Mouse (Mus musculus) forebrain, postnatal 0 days (tissue): ENCODE data around the gene Tspan33. TPM values are rescaled to one million over a fixed set of nuclear protein-coding genes. Genes with fewer than 3 reads are reported as not detected.
A peak's percentile ranks its signal among the peaks of the same experiment; 100 is the strongest.

ENCODE experiments used
- ATAC-seq: fragments of 200-750 bp; cut with Nextera tagmentation; 2 replicates; pipeline ENCODE4 v1.8.0; 2017; ENCODE audit warnings: mild to moderate bottlenecking, moderate library complexity
- DNase-seq: peaks from one replicate; pipeline ENCODE4 v3.0.0-alpha.2; 2015
- H3K27ac ChIP-seq: fragments of 300-500 bp; sonication (generic); 2 replicates; pipeline ENCODE4 v1.5.1; 2014; ENCODE audit warnings: low read depth, mild to moderate bottlenecking, antibody characterized with exemption, low read length, moderate library complexity, mixed read lengths
- H3K27me3 ChIP-seq: fragments of 300-500 bp; sonication (generic); 2 replicates; pipeline ENCODE4 v1.6.1; 2014; ENCODE audit warnings: mild to moderate bottlenecking, low read length, mixed read lengths; ENCODE audit not compliant: insufficient read depth
- H3K36me3 ChIP-seq: fragments of 300-500 bp; sonication (generic); 2 replicates; pipeline ENCODE4 v1.6.1; 2014; ENCODE audit warnings: mild to moderate bottlenecking, moderate library complexity; ENCODE audit not compliant: insufficient read depth
- H3K4me1 ChIP-seq: fragments of 300-500 bp; sonication (generic); 2 replicates; pipeline ENCODE4 v1.6.1; 2014; ENCODE audit warnings: antibody characterized with exemption; ENCODE audit not compliant: insufficient read depth
- H3K4me2 ChIP-seq: fragments of 300-500 bp; sonication (generic); 2 replicates; pipeline ENCODE4 v1.6.1; 2014; ENCODE audit warnings: low read depth, mild to moderate bottlenecking, moderate library complexity
- H3K4me3 ChIP-seq: fragments of 300-500 bp; sonication (generic); 2 replicates; pipeline ENCODE4 v1.5.1; 2014; ENCODE audit warnings: low read depth, low read length, mixed read lengths
- H3K9ac ChIP-seq: fragments of 300-500 bp; sonication (generic); 2 replicates; pipeline ENCODE4 v1.6.1; 2014; ENCODE audit warnings: mild to moderate bottlenecking
- H3K9me3 ChIP-seq: fragments of 300-500 bp; sonication (generic); 2 replicates; pipeline ENCODE4 v1.6.1; 2016; ENCODE audit warnings: low read length
- CTCF ChIP-seq: sonication (generic); IDR thresholded peaks from 2 replicates; pipeline ENCODE4 v1.5.1; 2016; ENCODE audit warnings: antibody characterized with exemption, control low read depth, low read depth
- WGBS: fragments of 180-500 bp; shearing (Covaris S2); extraction: QIAGEN DNeasy Blood & Tissue Kit; methylation state at CpG from one replicate; pipeline ENCODE4 v1.1.7; 2014; 5-methylcytosine and 5-hydroxymethylcytosine counted together
- polyA plus RNA-seq: library from polyadenylated mRNA; unstranded; fragments of >200 nt; fragmentation: Nextera tagmentation; extraction: Ambion mirVana; gene quantifications from 2 replicates; pipeline ENCODE4 v1.2.1, GENCODE M21; 2015
- total RNA-seq: library from RNA; depleted of rRNA; stranded (reverse); fragments of >200 nt; gene quantifications from 2 replicates; pipeline ENCODE4 v1.2.3, GENCODE M21; 2014

Tspan33 gene
- total and polyA plus RNA-seq, 2 experiments from 2014 or later: 9.4 to 12.5 TPM

DNA sequence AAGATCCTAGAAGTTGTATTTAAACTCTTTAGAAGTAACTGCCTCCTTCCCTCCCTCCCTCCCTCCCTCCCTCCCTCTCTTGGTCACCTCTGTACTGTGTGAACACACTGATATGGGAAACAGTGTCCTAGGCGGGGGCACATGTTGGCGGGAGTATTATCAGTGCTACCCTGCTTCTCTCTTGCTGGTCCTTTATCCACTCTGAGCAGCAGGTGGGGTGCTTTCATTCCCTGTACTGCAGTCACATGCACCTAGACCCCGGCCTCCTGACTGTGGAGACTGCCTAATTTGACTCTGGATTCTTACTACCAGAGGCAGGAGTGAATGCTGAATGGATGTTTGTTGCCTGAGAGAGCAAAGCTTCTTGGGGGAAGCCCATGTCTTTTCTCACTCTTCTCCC is 3.5 kb downstream of the Tspan33 start:
- DNase-seq: no peak
- H3K9ac ChIP-seq: no peak overlapping the region
- H3K4me1 ChIP-seq: 0 out of 2 replicates have a peak, but pooled peaks cover 6% of the 10 kb centered on the region
- TF ChIP-seq CTCF: no peak
- H3K36me3 ChIP-seq: no peaks in the 10 kb centered on the region
- no peak overlapping the region for H3K4me3 ChIP-seq
- H3K4me2 ChIP-seq: no peak overlapping the region
- peaks cover 6% of the 10 kb centered on the region; the same call in 1 of the 2 replicates for H3K27me3 ChIP-seq
- no peak for ATAC-seq
- WGBS: 34% methylated on average over 3 of the region's 3 CpGs
- no peaks in the 10 kb centered on the region for H3K9me3 ChIP-seq
- H3K27ac ChIP-seq: no peak overlapping the region

DNA sequence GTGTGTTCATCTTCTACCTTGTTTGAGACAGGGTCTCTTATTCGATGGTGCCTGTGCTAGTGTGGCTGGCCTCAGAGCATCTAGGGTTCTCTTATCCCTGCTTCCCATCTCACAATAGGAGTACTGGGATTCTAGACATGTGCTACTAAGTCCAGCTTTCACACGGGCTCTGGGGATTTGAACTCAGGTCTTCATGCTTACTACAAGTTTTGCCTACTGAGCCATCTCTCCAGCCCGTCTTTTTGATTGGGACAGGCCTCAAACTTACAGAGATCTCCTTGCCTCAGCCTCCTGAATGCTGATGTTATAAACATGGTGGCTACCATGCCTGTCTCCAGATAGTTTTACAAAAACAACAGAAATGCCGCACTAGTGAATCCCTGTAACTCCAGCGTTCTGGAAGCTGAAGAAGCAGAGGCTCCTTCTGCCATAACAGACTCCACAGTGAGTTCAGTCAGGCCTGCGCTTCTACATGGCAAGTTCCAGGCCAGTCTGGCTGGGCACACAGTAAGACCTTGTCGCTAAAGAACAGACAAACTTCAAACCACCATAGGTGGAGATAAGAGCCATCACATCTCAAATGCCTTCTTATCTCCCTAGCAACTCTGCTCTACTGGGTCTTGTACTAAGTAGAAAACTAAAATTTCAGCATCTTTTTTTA is 5.2 kb downstream of the Tspan33 start:
- no peaks in the 10 kb centered on the region for H3K9me3 ChIP-seq
- DNase-seq: no peak
- H3K27me3 ChIP-seq: no peaks in the 10 kb centered on the region
- H3K4me1 ChIP-seq: 0 out of 2 replicates have a peak, but pooled peaks cover 6% of the 10 kb centered on the region
- no peaks in the 10 kb centered on the region for H3K36me3 ChIP-seq
- no peak overlapping the region for H3K4me3 ChIP-seq
- H3K27ac ChIP-seq: no peak overlapping the region
- WGBS: 95% methylated on average over 7 of the region's 7 CpGs
- no peak for TF ChIP-seq CTCF
- H3K4me2 ChIP-seq: no peak overlapping the region
- H3K9ac ChIP-seq: no peak overlapping the region
- no peak for ATAC-seq

DNA sequence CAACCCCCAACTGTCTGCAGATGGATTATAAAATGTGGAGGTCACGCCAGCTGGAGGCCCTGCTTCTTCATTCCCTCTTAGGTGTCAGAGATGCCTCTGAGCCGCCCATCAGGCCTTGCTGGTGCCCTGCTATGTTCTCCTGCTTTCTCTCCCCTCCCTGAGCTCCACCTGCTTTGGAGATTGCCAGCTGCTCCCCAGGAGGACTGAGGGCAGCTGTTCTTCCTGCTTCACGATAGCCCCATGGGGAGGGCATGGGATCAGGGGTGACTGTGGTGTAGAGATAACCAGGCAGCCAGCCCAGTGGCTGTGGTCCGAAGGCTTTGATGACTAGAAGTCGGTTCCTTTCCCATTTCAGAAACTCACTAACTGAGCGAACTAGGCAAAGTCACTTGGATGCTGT is 7.0 kb downstream of the Tspan33 start:
- Histone ChIP-seq H3K4me2 (no peak overlapping the region), H3K4me3 (no peak overlapping the region), H3K4me1 (no peaks in the 10 kb centered on the region), H3K9ac (no peak overlapping the region), H3K9me3 (no peaks in the 10 kb centered on the region), H3K27me3 (no peaks in the 10 kb centered on the region), H3K36me3 (no peaks in the 10 kb centered on the region), H3K27ac (no peak overlapping the region)
- no peak for TF ChIP-seq CTCF
- DNase-seq (no peak), ATAC-seq (no peak)
- 78% methylated on average over 6 of the region's 6 CpGs for WGBS

DNA sequence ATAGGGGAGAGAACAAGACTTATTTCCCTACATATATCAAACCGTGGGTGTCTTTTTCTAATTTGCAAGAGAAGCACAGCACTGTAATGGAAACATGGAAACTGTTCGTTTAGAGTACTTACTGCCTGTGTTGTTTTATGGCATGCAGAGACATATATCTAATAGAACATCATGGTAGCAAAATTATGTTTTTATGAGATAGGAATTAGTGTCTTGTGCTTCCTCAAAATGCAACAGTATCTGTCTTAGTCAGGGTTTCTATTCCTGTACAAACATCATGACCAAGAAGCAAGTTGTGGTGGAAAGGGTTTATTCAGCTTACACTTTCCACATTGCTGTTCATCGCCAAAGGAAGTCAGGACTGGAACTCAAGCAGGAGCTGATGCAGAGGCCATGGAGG is 8.1 kb downstream of the Tspan33 start:
- H3K9ac ChIP-seq: no peak overlapping the region
- no peak for ATAC-seq
- no peaks in the 10 kb centered on the region for H3K27me3 ChIP-seq
- WGBS: 95% methylated on average over 3 of the region's 3 CpGs
- no peak for DNase-seq
- H3K9me3 ChIP-seq: no peaks in the 10 kb centered on the region
- H3K4me2 ChIP-seq: no peak overlapping the region
- H3K4me1 ChIP-seq: no peaks in the 10 kb centered on the region
- no peaks in the 10 kb centered on the region for H3K36me3 ChIP-seq
- H3K27ac ChIP-seq: no peak overlapping the region
- H3K4me3 ChIP-seq: no peak overlapping the region
- TF ChIP-seq CTCF: no peak

DNA sequence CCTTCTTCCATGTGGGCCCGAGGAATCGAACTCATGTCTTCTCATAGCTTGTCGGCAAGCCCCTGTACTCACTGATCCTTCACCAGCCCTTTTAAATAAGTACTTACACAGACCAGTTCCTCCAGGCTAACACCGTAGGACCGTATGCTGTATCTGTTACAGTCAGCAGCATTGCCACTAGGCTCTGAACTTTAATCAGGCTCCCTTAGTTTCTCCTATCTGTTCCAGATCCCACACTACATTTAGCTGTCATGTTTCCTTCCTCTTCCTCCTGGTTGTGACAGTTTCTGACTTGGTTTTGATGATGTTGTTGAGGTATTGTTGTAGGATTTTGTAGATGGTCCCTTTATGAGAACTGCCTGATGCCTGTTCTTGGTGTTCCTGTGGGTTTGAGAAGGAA is 10.1 kb downstream of the Tspan33 start:
- H3K4me3 ChIP-seq: no peak overlapping the region
- WGBS: 85% methylated on average over 5 of the region's 5 CpGs
- no peaks in the 10 kb centered on the region for H3K36me3 ChIP-seq
- no peaks in the 10 kb centered on the region for H3K9me3 ChIP-seq
- no peak overlapping the region for H3K4me2 ChIP-seq
- H3K27ac ChIP-seq: no peak overlapping the region
- no peak for TF ChIP-seq CTCF
- DNase-seq: no peak
- H3K27me3 ChIP-seq: no peaks in the 10 kb centered on the region
- H3K4me1 ChIP-seq: no peaks in the 10 kb centered on the region
- H3K9ac ChIP-seq: no peak overlapping the region
- ATAC-seq: no peak

DNA sequence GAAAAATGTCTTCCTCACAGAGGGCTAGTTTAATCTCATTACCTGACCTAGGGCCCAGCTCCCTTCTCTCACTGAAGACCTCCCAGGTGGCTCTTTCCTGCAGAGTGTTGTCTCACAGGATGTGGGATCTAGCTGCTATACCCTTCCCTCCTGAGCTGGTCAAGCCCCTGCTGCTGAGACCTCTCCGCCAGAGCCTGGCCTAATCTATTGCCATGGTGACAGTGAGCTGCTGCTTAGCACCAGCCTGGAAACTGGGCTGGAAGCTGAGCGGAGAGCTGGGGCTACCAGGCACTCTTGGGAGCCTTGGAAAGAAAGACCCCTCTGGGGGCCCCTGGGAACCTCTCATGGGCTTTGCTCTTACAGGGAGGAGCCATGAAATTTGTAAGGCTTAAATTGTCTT is 13.9 kb downstream of the Tspan33 start:
- Histone ChIP-seq H3K9ac (no peak overlapping the region), H3K27ac (no peak overlapping the region)
- peak; percentile 87 for ATAC-seq

DNA sequence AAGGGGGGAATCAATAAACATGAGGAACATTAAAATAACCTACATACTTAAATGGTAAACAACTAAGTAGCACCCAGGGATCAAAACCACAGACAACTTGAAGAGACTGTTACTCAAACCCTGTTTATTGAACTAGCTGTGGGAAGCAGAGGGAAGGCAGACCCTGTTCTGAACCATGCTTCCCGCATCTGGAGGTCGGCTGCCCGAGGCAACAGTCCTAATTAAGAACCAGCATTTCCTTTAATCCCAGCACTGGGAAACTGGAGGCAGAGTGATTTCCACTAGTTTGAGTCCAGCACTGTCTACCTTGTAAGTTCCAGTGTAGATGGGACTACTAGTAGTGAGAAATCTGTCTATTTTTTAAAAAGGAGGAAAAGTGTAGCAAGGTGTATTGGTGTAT is 17.3 kb downstream of the Tspan33 start:
- H3K36me3 ChIP-seq: no peaks in the 10 kb centered on the region
- TF ChIP-seq CTCF: no peak
- no peak overlapping the region for H3K4me2 ChIP-seq
- WGBS: 64% methylated on average over 3 of the region's 3 CpGs
- H3K9ac ChIP-seq: no peak overlapping the region
- no peak overlapping the region for H3K27ac ChIP-seq
- no peaks in the 10 kb centered on the region for H3K9me3 ChIP-seq
- no peaks in the 10 kb centered on the region for H3K27me3 ChIP-seq
- DNase-seq (no peak), ATAC-seq (no peak)
- H3K4me3 ChIP-seq: no peak overlapping the region
- no peaks in the 10 kb centered on the region for H3K4me1 ChIP-seq

More for the DNA sequence above, 13.9 kb downstream of the Tspan33 start:
- no peak for TF ChIP-seq CTCF
- Histone ChIP-seq H3K9me3 (no peaks in the 10 kb centered on the region), H3K27me3 (no peaks in the 10 kb centered on the region), H3K4me2 (no peak overlapping the region), H3K36me3 (no peaks in the 10 kb centered on the region), H3K4me1 (no peaks in the 10 kb centered on the region), H3K4me3 (no peak overlapping the region)
- DNase-seq: peak; percentile 48
- WGBS: 23% methylated on average over 2 of the region's 2 CpGs
